Mouse (Mus musculus): ENCODE data around the gene Ggta1.

- TF ChIP-seq CTCF (IDR thresholded peaks at IDR 0.05; ENCODE audit: insufficient read depth, low read depth, low read length) (no peak), POLR2A (IDR thresholded peaks at IDR 0.05; ENCODE audit: insufficient read depth, low read depth, low read length) (no peak)
These were observed 5.2 kb upstream of the Ggta1 start for GRCm38 (mm10) chr2:35468276-35468675.
